9 mouse cellular contexts compared by ENCODE assay signal in the genomic region with DNA sequence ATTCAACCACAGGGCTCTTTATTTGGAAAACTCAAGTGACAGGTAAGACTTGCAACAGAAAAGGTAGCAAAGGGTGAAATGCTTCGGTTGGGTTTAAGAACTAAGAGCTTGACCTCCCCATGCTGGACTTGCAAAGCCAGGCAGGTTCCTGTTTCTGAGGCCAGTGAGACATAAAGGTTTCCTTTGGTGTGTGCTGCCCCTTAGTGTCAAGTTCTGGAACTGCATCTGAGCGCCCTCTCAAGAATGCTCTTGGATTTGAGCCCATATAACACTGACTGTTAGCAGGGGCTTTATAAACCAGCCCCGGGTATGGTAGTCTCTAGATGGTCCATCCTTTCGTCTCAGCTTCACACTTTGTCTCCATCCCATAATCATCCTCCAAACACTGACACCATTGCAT. TPM values are rescaled to one million over a fixed set of nuclear protein-coding genes. Genes with fewer than 3 reads are reported as not detected.
DNase-seq lines count a peak whose midpoint lies in the region; ATAC-seq and TF ChIP-seq lines count a peak whose summit lies in the region.
"Had no signal": no experiment of that assay in that cellular context is flagged by ENCODE, and none has a peak within 500 bp of the region (broad histone marks: within the 10 kb centered on the region; RNA-seq: fewer than 3 reads in every experiment).

No protein-coding gene starts in this region.

- H3K36me3 ChIP-seq in E14TG2a.4 (ENCODE audit: insufficient read depth, low read length) = no peaks in the 10 kb centered on the region

- no peaks in the 10 kb centered on the region; the same call in 1 of the 2 replicates for H3K27me3 ChIP-seq in E14TG2a.4 (ENCODE audit: insufficient read depth, low read length)

- TF ChIP-seq CTCF in E14TG2a.4 (conservative IDR thresholded peaks at IDR 0.05; ENCODE audit: low read length) = peak; percentile 62
- peak; percentile 28; the same call in 1 of the 2 replicates for TF ChIP-seq CTCF in bone marrow macrophage, adult 2 months (IDR thresholded peaks at IDR 0.05; ENCODE audit: low read depth, low read length)

- no peaks in the 10 kb centered on the region for H3K4me1 ChIP-seq in E14TG2a.4 (replicated peaks; ENCODE audit: low read depth, low read length)
- H3K4me1 ChIP-seq in bone marrow macrophage, adult 2 months (ENCODE audit: control insufficient read depth, insufficient read depth, low read length) = peaks cover 2% of the 10 kb centered on the region

- no peak overlapping the region for H3K4me3 ChIP-seq in E14TG2a.4 (replicated peaks; ENCODE audit: low read length)
- H3K4me3 ChIP-seq in bone marrow macrophage, adult 2 months (ENCODE audit: insufficient read depth, low read length) = no peak overlapping the region

- intact Hi-C loops in heart, postnatal 36 days (cut with DNase I) = loop anchor here (1.0 kb wide), 1 partner anchor 91 kb away; no protein-coding TSS in a partner anchor

- no peaks in the 10 kb centered on the region for H3K9me3 ChIP-seq in E14TG2a.4 (ENCODE audit: low read length)

- DNase-seq in heart, postnatal 36 days = peak; percentile 80 to 89
- peak; percentile 55 to 86 for DNase-seq in layer of hippocampus, adult 18-20 months (ENCODE audit: low spot score in 2 of 2)
- peak; percentile 85 for DNase-seq in lung, postnatal 10 days
- peak; percentile 65 for DNase-seq in ovary, postnatal 36 days (ENCODE audit: low spot score)
- peak; percentile 64 for DNase-seq in thymus, postnatal 25 days

- no peak for TF ChIP-seq POLR2A in bone marrow macrophage, adult 2 months (IDR thresholded peaks at IDR 0.05; ENCODE audit: borderline replicate concordance, low read depth, low read length)

- no peak overlapping the region for H3K27ac ChIP-seq in bone marrow macrophage, adult 2 months (ENCODE audit: insufficient read depth, low read depth, low read length)

- ATAC-seq in erythroid progenitor cell, adult 5-6 weeks (replicated peaks; ENCODE audit: low FRiP score, poor library complexity, severe bottlenecking) = peak; percentile 63; the same call in 1 of the 2 replicates

RNA-seq across cellular contexts. Expression of gene S100z, which starts 2.9 kb away (rescaled TPM):
- polyA plus RNA-seq in bone marrow macrophage, adult 2 months (2012; ENCODE audit: insufficient read depth, insufficient read length, missing spikeins) = not detected in 2 replicates
- total RNA-seq in erythroid progenitor cell, adult 5-6 weeks (2015; ENCODE audit: low replicate concordance) = not detected in 2 replicates
- not detected in 2 replicates for total RNA-seq in erythroid progenitor cell, adult 5-6 weeks (2017; ENCODE audit: low replicate concordance)
- total RNA-seq in heart, postnatal 36 days (2021) = not detected
- not detected for total RNA-seq in layer of hippocampus, adult 18-20 months (2021)
- polyA plus RNA-seq: heart, embryonic 14.5 days had no signal

RNA-seq across cellular contexts. Expression of gene Crhbp, which starts 36.7 kb away (rescaled TPM):
- polyA plus RNA-seq in bone marrow macrophage, adult 2 months (2012; ENCODE audit: insufficient read depth, insufficient read length, missing spikeins) = not detected in 2 replicates
- not detected in 2 replicates for total RNA-seq in erythroid progenitor cell, adult 5-6 weeks (2015; ENCODE audit: low replicate concordance)
- total RNA-seq in erythroid progenitor cell, adult 5-6 weeks (2017; ENCODE audit: low replicate concordance) = not detected in 2 replicates
- total RNA-seq in heart, postnatal 36 days (2021) = not detected
- 10 to 100 TPM; 24.3 to 25.2 TPM for total RNA-seq in layer of hippocampus, adult 18-20 months (2021)
- polyA plus RNA-seq: heart, embryonic 14.5 days had no signal

RNA-seq across cellular contexts. Expression of gene F2rl1, which starts 43.6 kb away (rescaled TPM):
- polyA plus RNA-seq in bone marrow macrophage, adult 2 months (2012; ENCODE audit: insufficient read depth, insufficient read length, missing spikeins) = not detected in 2 replicates
- not detected in 2 replicates for total RNA-seq in erythroid progenitor cell, adult 5-6 weeks (2015; ENCODE audit: low replicate concordance)
- 1.7 TPM in 1 of 2 replicates, not detected in the other for total RNA-seq in erythroid progenitor cell, adult 5-6 weeks (2017; ENCODE audit: low replicate concordance)
- under 1 TPM; 0.49 to 0.61 TPM for total RNA-seq in heart, postnatal 36 days (2021)
- total RNA-seq in layer of hippocampus, adult 18-20 months (2021) = under 1 TPM; 0.15 to 0.22 TPM

Comparison
In these comparisons a context has a peak if more than half of its experiments do, and no peak if none do; other contexts are left out.
1. RNA of gene Crhbp, which starts 36.7 kb away (total RNA-seq): 24.3 to 25.2 TPM in layer of hippocampus, adult 18-20 months; not detected in heart, postnatal 36 days and not detected in erythroid progenitor cell, adult 5-6 weeks; every median in the first group is over 10 times any median in the second.
2. Peak in every context shown above with its lines, with median percentiles within 50 percentile points of each other: DNase-seq.